Mouse (Mus musculus) forebrain, embryonic 12.5 days (tissue): ENCODE data around the gene Ano10. TPM values are rescaled to one million over a fixed set of nuclear protein-coding genes. Genes with fewer than 3 reads are reported as not detected.
"Not testable (repeated sequence)": the region's sequence is repeated elsewhere in the genome, so short reads cannot be mapped to it uniquely, and the experiment has no call there.

ENCODE experiments used
- ATAC-seq: fragments of 200-750 bp; cut with Nextera tagmentation; 2 replicates; pipeline ENCODE4 v1.8.0; 2017; ENCODE audit warnings: moderate TSS enrichment; ENCODE audit not compliant: low FRiP score
- H3K27ac ChIP-seq: fragments of 300-500 bp; sonication (generic); 2 replicates; pipeline ENCODE4 v1.5.1; 2016; ENCODE audit warnings: mild to moderate bottlenecking
- H3K27me3 ChIP-seq: fragments of 300-500 bp; sonication (generic); 2 replicates; pipeline ENCODE4 v1.6.1; 2016; ENCODE audit warnings: mild to moderate bottlenecking
- H3K36me3 ChIP-seq: fragments of 300-500 bp; sonication (generic); replicated peaks from 2 replicates; pipeline ENCODE4 v1.6.1; 2016; ENCODE audit warnings: mild to moderate bottlenecking
- H3K4me1 ChIP-seq: fragments of 300-500 bp; sonication (generic); 2 replicates; pipeline ENCODE4 v1.6.1; 2016
- H3K4me2 ChIP-seq: fragments of 300-500 bp; sonication (generic); 2 replicates; pipeline ENCODE4 v1.6.1; 2016; ENCODE audit warnings: mild to moderate bottlenecking, moderate library complexity
- H3K4me3 ChIP-seq: fragments of 300-500 bp; sonication (generic); replicated peaks from 2 replicates; pipeline ENCODE4 v1.5.1; 2016; ENCODE audit warnings: mild to moderate bottlenecking
- H3K9ac ChIP-seq: fragments of 300-500 bp; sonication (generic); 2 replicates; pipeline ENCODE4 v1.6.1; 2016; ENCODE audit warnings: mild to moderate bottlenecking
- H3K9me3 ChIP-seq: fragments of 300-500 bp; sonication (generic); 2 replicates; pipeline ENCODE4 v1.6.1; 2016
- WGBS: fragments of 180-500 bp; shearing (Covaris S2); methylation state at CpG from one replicate; pipeline ENCODE4 v1.1.7; 2016; 5-methylcytosine and 5-hydroxymethylcytosine counted together
- polyA plus RNA-seq: library from polyadenylated mRNA; unstranded; fragments of >200 nt; fragmentation: Nextera tagmentation; extraction: Ambion mirVana; gene quantifications from 2 replicates; pipeline ENCODE4 v1.2.1, GENCODE M21; 2016

Gene Ano10
- polyA plus RNA-seq, 1 experiment from 2014 or later = 37.0 TPM

- H3K27ac ChIP-seq, ATAC-seq, H3K4me3 ChIP-seq, H3K4me2 ChIP-seq, H3K9me3 ChIP-seq, H3K9ac ChIP-seq, H3K27me3 ChIP-seq, H3K4me1 ChIP-seq: not testable (repeated sequence)
- peaks cover 62% of the 10 kb centered on the region for H3K36me3 ChIP-seq
- 92% methylated on average over 5 of the region's 5 CpGs for WGBS
Measured at GRCm38 (mm10) chr9:122167719-122168118, 126.5 kb downstream of the Ano10 start.

- H3K4me2 ChIP-seq = no peak overlapping the region
- no peak overlapping the region for H3K9ac ChIP-seq
- no peaks in the 10 kb centered on the region for H3K27me3 ChIP-seq
- no peaks in the 10 kb centered on the region for H3K4me1 ChIP-seq
- 98% methylated on average over 4 of the region's 4 CpGs for WGBS
- H3K9me3 ChIP-seq = no peaks in the 10 kb centered on the region
- H3K4me3 ChIP-seq = no peak overlapping the region
- no peak overlapping the region for H3K27ac ChIP-seq
- H3K36me3 ChIP-seq = peaks cover 63% of the 10 kb centered on the region
- ATAC-seq = no peak
Measured at GRCm38 (mm10) chr9:122164535-122164934, 129.7 kb downstream of the Ano10 start.

- Histone ChIP-seq H3K9ac (no peak overlapping the region), H3K36me3 (peaks cover 37% of the 10 kb centered on the region), H3K27ac (no peak overlapping the region), H3K4me3 (no peak overlapping the region), H3K4me2 (no peak overlapping the region), H3K4me1 (no peaks in the 10 kb centered on the region), H3K27me3 (no peaks in the 10 kb centered on the region), H3K9me3 (peaks cover 5% of the 10 kb centered on the region; the same call in 1 of the 2 replicates)
- WGBS = 95% methylated on average over 14 of the region's 14 CpGs
- ATAC-seq = no peak
Measured at GRCm38 (mm10) chr9:122157079-122157441, 137.2 kb downstream of the Ano10 start.

- WGBS = 80% methylated on average over 5 of the region's 5 CpGs
- Histone ChIP-seq H3K27me3 (no peaks in the 10 kb centered on the region), H3K4me3 (no peak overlapping the region), H3K9me3 (peaks cover 5% of the 10 kb centered on the region; the same call in 1 of the 2 replicates), H3K4me1 (no peaks in the 10 kb centered on the region), H3K27ac (no peak overlapping the region), H3K36me3 (peaks cover 37% of the 10 kb centered on the region), H3K4me2 (no peak overlapping the region), H3K9ac (no peak overlapping the region)
- ATAC-seq = no peak
Measured at GRCm38 (mm10) chr9:122156389-122157078, 137.7 kb downstream of the Ano10 start.

GRCm38 (mm10) chr9:122155193-122155592 lies 139.0 kb downstream of the Ano10 start:
- Histone ChIP-seq H3K4me1 (no peaks in the 10 kb centered on the region), H3K27ac (no peak overlapping the region), H3K27me3 (no peaks in the 10 kb centered on the region), H3K4me2 (no peak overlapping the region), H3K9ac (no peak overlapping the region), H3K9me3 (peaks cover 5% of the 10 kb centered on the region; the same call in 1 of the 2 replicates), H3K4me3 (no peak overlapping the region), H3K36me3 (peaks cover 27% of the 10 kb centered on the region)
- 98% methylated on average over 1 of the region's 1 CpGs for WGBS
- ATAC-seq = no peak

- no peak overlapping the region for H3K9ac ChIP-seq
- H3K27ac ChIP-seq = no peak overlapping the region
- no peak for ATAC-seq
- no peaks in the 10 kb centered on the region for H3K4me1 ChIP-seq
- H3K4me2 ChIP-seq = no peak overlapping the region
- no peaks in the 10 kb centered on the region for H3K27me3 ChIP-seq
- H3K9me3 ChIP-seq = peaks cover 5% of the 10 kb centered on the region; the same call in 1 of the 2 replicates
- 90% methylated on average over 3 of the region's 3 CpGs for WGBS
- no peak overlapping the region for H3K4me3 ChIP-seq
- H3K36me3 ChIP-seq = peaks cover 21% of the 10 kb centered on the region
Measured at GRCm38 (mm10) chr9:122153436-122153835, 140.8 kb downstream of the Ano10 start.

GRCm38 (mm10) chr9:122152501-122152900 lies 141.7 kb downstream of the Ano10 start:
- no peaks in the 10 kb centered on the region for H3K27me3 ChIP-seq
- no peak overlapping the region for H3K4me3 ChIP-seq
- H3K27ac ChIP-seq = no peak overlapping the region
- ATAC-seq = no peak
- no peak overlapping the region for H3K4me2 ChIP-seq
- 77% methylated on average over 1 of the region's 1 CpGs for WGBS
- no peak overlapping the region for H3K9ac ChIP-seq
- no peaks in the 10 kb centered on the region for H3K4me1 ChIP-seq
- H3K36me3 ChIP-seq = peaks cover 12% of the 10 kb centered on the region
- H3K9me3 ChIP-seq = peaks cover 5% of the 10 kb centered on the region; the same call in 1 of the 2 replicates

GRCm38 (mm10) chr9:122152063-122152462 lies 142.2 kb downstream of the Ano10 start:
- Histone ChIP-seq H3K9ac (no peak overlapping the region), H3K4me2 (no peak overlapping the region), H3K4me1 (no peaks in the 10 kb centered on the region), H3K4me3 (no peak overlapping the region), H3K36me3 (peaks cover 8% of the 10 kb centered on the region), H3K9me3 (peaks cover 5% of the 10 kb centered on the region; the same call in 1 of the 2 replicates), H3K27ac (no peak overlapping the region), H3K27me3 (no peaks in the 10 kb centered on the region)
- no peak for ATAC-seq
- WGBS = 90% methylated on average over 4 of the region's 4 CpGs

GRCm38 (mm10) chr9:122149997-122150826 lies 144.0 kb downstream of the Ano10 start:
- no peaks in the 10 kb centered on the region for H3K27me3 ChIP-seq
- peaks cover 10% of the 10 kb centered on the region for H3K4me1 ChIP-seq
- no peak overlapping the region for H3K4me3 ChIP-seq
- no peak for ATAC-seq
- peaks cover 7% of the 10 kb centered on the region for H3K36me3 ChIP-seq
- WGBS = 91% methylated on average over 9 of the region's 9 CpGs
- H3K27ac ChIP-seq = no peak overlapping the region
- no peak overlapping the region for H3K4me2 ChIP-seq
- H3K9ac ChIP-seq = no peak overlapping the region
- no peaks in the 10 kb centered on the region for H3K9me3 ChIP-seq

- H3K36me3 ChIP-seq = peaks cover 23% of the 10 kb centered on the region
- H3K27ac ChIP-seq = no peak overlapping the region
- ATAC-seq = no peak
- H3K4me2 ChIP-seq = no peak overlapping the region
- 95% methylated on average over 3 of the region's 3 CpGs for WGBS
- H3K4me1 ChIP-seq = peaks cover 10% of the 10 kb centered on the region
- H3K4me3 ChIP-seq = no peak overlapping the region
- H3K9ac ChIP-seq = no peak overlapping the region
- H3K27me3 ChIP-seq = no peaks in the 10 kb centered on the region
- 0 out of 2 replicates have a peak, but pooled peaks cover 3% of the 10 kb centered on the region for H3K9me3 ChIP-seq
Measured at GRCm38 (mm10) chr9:122148356-122148755, 145.9 kb downstream of the Ano10 start.

- Histone ChIP-seq H3K4me2 (no peak overlapping the region), H3K4me3 (no peak overlapping the region), H3K36me3 (peaks cover 23% of the 10 kb centered on the region), H3K9ac (no peak overlapping the region), H3K4me1 (peaks cover 18% of the 10 kb centered on the region), H3K9me3 (0 out of 2 replicates have a peak, but pooled peaks cover 3% of the 10 kb centered on the region), H3K27me3 (no peaks in the 10 kb centered on the region), H3K27ac (no peak overlapping the region)
- no peak for ATAC-seq
- 84% methylated on average over 4 of the region's 4 CpGs for WGBS
Measured at GRCm38 (mm10) chr9:122146124-122146870, 147.9 kb downstream of the Ano10 start.

GRCm38 (mm10) chr9:122145677-122146076 lies 148.5 kb downstream of the Ano10 start:
- ATAC-seq = no peak
- Histone ChIP-seq H3K4me3 (no peak overlapping the region), H3K9me3 (0 out of 2 replicates have a peak, but pooled peaks cover 3% of the 10 kb centered on the region), H3K27ac (no peak overlapping the region), H3K9ac (no peak overlapping the region), H3K4me2 (no peak overlapping the region), H3K27me3 (no peaks in the 10 kb centered on the region), H3K4me1 (peaks cover 18% of the 10 kb centered on the region), H3K36me3 (peaks cover 23% of the 10 kb centered on the region)
